ENCODE assay signal across 14 mouse cellular contexts in the genomic region with DNA sequence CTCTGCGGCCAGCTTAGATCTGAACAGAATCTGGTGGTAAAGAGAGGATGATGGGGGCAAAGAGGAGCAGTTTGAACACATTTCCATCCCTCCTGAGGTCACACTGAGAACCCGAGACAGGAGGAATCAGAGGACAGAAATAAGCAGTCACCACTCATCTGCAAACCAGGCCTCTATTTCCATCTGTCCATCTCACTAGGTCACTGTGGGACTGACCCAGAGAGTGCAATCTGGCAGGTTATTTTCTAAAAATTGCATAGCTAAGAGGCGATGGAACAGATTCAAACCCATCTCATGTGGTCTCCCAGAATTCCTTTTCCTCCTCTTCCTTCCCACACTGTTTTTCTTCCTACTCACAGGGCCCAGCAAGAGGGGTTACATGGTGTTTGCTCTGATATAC.
"Had no signal": no experiment of that assay in that cellular context is flagged by ENCODE, and none has a peak within 500 bp of the region (broad histone marks: within the 10 kb centered on the region; RNA-seq: fewer than 3 reads in every experiment).

No protein-coding gene starts in this region.

- H3K4me3 ChIP-seq: limb, embryonic 15.5 days; liver, embryonic 12.5 days; midbrain, embryonic 10.5 days; myocyte; neural tube, embryonic 15.5 days; stomach, embryonic 15.5 days had no signal

- H3K27me3 ChIP-seq: limb, embryonic 15.5 days; liver, embryonic 12.5 days; neural tube, embryonic 15.5 days; stomach, embryonic 15.5 days had no signal

- H3K9me3 ChIP-seq: limb, embryonic 15.5 days; liver, embryonic 12.5 days; midbrain, embryonic 10.5 days; neural tube, embryonic 15.5 days; stomach, embryonic 15.5 days had no signal

- ATAC-seq: liver, embryonic 12.5 days had no signal

- H3K27ac ChIP-seq: limb, embryonic 15.5 days; liver, embryonic 12.5 days; midbrain, embryonic 10.5 days; neural tube, embryonic 15.5 days; stomach, embryonic 15.5 days had no signal

- DNase-seq: kidney, postnatal 36 days; lung, embryonic 14.5 days; lung, postnatal 10 days; lung, postnatal 4 days; midbrain, embryonic 14.5 days; right cerebral cortex, adult 18-20 months; thymus, adult 2 months; thymus, postnatal 25 days had no signal

- H3K4me2 ChIP-seq: limb, embryonic 15.5 days; liver, embryonic 12.5 days; lung, embryonic 14.5 days; neural tube, embryonic 15.5 days; stomach, embryonic 15.5 days had no signal

- H3K9ac ChIP-seq: limb, embryonic 15.5 days; liver, embryonic 12.5 days; lung, embryonic 14.5 days; neural tube, embryonic 15.5 days; stomach, embryonic 15.5 days had no signal

- H3K4me1 ChIP-seq: limb, embryonic 15.5 days; liver, embryonic 12.5 days; midbrain, embryonic 10.5 days; stomach, embryonic 15.5 days had no signal
